Mouse (Mus musculus) midbrain, embryonic 13.5 days (tissue): ENCODE results near the gene Cxcr5. TPM values are rescaled to one million over a fixed set of nuclear protein-coding genes. Genes with fewer than 3 reads are reported as not detected.

Source experiments
- polyA plus RNA-seq: library from polyadenylated mRNA; unstranded; fragments of >200 nt; fragmentation: Nextera tagmentation; extraction: Ambion mirVana; gene quantifications from 2 replicates; pipeline ENCODE4 v1.2.1, GENCODE M21; 2015

Gene Cxcr5
- polyA plus RNA-seq, 1 experiment from 2014 or later, result not detected

Other genes starting within 250 kb of the Cxcr5 start
- 23.0 and 27.3 TPM in 2 replicates for gene C2cd2l, start 241.6 kb downstream of the Cxcr5 start, polyA plus RNA-seq
- gene Dpagt1, start 235.9 kb downstream of the Cxcr5 start, polyA plus RNA-seq, result 40.8 TPM in 2 replicates
- 193 and 209 TPM in 2 replicates for gene H2afx, start 227.2 kb downstream of the Cxcr5 start, polyA plus RNA-seq
- 72.3 and 72.9 TPM in 2 replicates for gene Hmbs, start 217.6 kb downstream of the Cxcr5 start, polyA plus RNA-seq
- 41.2 and 41.6 TPM in 2 replicates for gene Vps11, start 200.2 kb downstream of the Cxcr5 start, polyA plus RNA-seq
- 28.1 and 28.4 TPM in 2 replicates for gene Hyou1, start 182.4 kb downstream of the Cxcr5 start, polyA plus RNA-seq
- 34.7 and 35.9 TPM in 2 replicates for gene Slc37a4, start 165.0 kb downstream of the Cxcr5 start, polyA plus RNA-seq
- 1,334 and 1,353 TPM in 2 replicates for gene Rps25, start 154.7 kb downstream of the Cxcr5 start, polyA plus RNA-seq
- 357 and 364 TPM in 2 replicates for gene Trappc4, start 154.3 kb downstream of the Cxcr5 start, polyA plus RNA-seq
- 36.7 and 40.7 TPM in 2 replicates for gene Ccdc84, start 143.3 kb downstream of the Cxcr5 start, polyA plus RNA-seq
- not detected in 2 replicates for gene Foxr1, start 120.7 kb downstream of the Cxcr5 start, polyA plus RNA-seq
- gene Upk2, start 106.9 kb downstream of the Cxcr5 start, polyA plus RNA-seq, result not detected in 2 replicates
- 8.0 and 9.2 TPM in 2 replicates for gene Bcl9l, start 79.1 kb downstream of the Cxcr5 start, polyA plus RNA-seq
- gene Ddx6, start 43.0 kb upstream of the Cxcr5 start, polyA plus RNA-seq, result 27.5 and 28.1 TPM in 2 replicates
- gene Treh, start 111.4 kb upstream of the Cxcr5 start, polyA plus RNA-seq, result not detected in 2 replicates
- 47.9 and 55.5 TPM in 2 replicates for gene Phldb1, start 173.3 kb upstream of the Cxcr5 start, polyA plus RNA-seq
- gene Arcn1, start 206.0 kb upstream of the Cxcr5 start, polyA plus RNA-seq, result 142 and 145 TPM in 2 replicates
- 171 and 183 TPM in 2 replicates for gene Ift46, start 206.0 kb upstream of the Cxcr5 start, polyA plus RNA-seq
- 8.7 and 9.2 TPM in 2 replicates for gene Tmem25, start 237.4 kb upstream of the Cxcr5 start, polyA plus RNA-seq
- gene Ttc36, start 241.2 kb upstream of the Cxcr5 start, polyA plus RNA-seq, result not detected in 2 replicates